ENCODE assay signal across 8 mouse cellular contexts in genomic region chr7:28014445-28014810, GRCm38 (mm10). TPM values are rescaled to one million over a fixed set of nuclear protein-coding genes. Genes with fewer than 3 reads are reported as not detected.
A peak's percentile ranks its signal among the peaks of the same experiment; 100 is the strongest.
DNase-seq lines count a peak whose midpoint lies in the region; ATAC-seq and TF ChIP-seq lines count a peak whose summit lies in the region.

No protein-coding gene starts in this region.

- no peaks in the 10 kb centered on the region for H3K27me3 ChIP-seq in heart, embryonic 10.5 days (ENCODE audit: insufficient read depth, poor library complexity, severe bottlenecking)
- no peaks in the 10 kb centered on the region for H3K27me3 ChIP-seq in E14TG2a.4 (ENCODE audit: insufficient read depth, low read length)
- H3K27me3 ChIP-seq in forebrain, embryonic 16.5 days (replicated peaks; ENCODE audit: control insufficient read depth, insufficient read depth, low read length), result no peaks in the 10 kb centered on the region
- H3K27me3 ChIP-seq in liver, postnatal 0 days (ENCODE audit: insufficient read depth, low read length), result no peaks in the 10 kb centered on the region

- H3K9ac ChIP-seq in forebrain, embryonic 16.5 days (replicated peaks; ENCODE audit: low read depth, low read length), result peak overlapping the region; percentile 74
- peak overlapping the region; percentile 76 for H3K9ac ChIP-seq in liver, postnatal 0 days (replicated peaks)

- H3K9me3 ChIP-seq in heart, embryonic 10.5 days, result no peaks in the 10 kb centered on the region
- H3K9me3 ChIP-seq in E14TG2a.4 (ENCODE audit: low read length), result no peaks in the 10 kb centered on the region
- H3K9me3 ChIP-seq in forebrain, embryonic 16.5 days (ENCODE audit: control insufficient read depth, low read length), result no peaks in the 10 kb centered on the region
- H3K9me3 ChIP-seq in liver, postnatal 0 days (ENCODE audit: low read length), result no peaks in the 10 kb centered on the region

- H3K36me3 ChIP-seq in heart, embryonic 10.5 days, result peaks cover 23% of the 10 kb centered on the region
- H3K36me3 ChIP-seq in E14TG2a.4 (ENCODE audit: insufficient read depth, low read length), result peaks cover 22% of the 10 kb centered on the region
- no peaks in the 10 kb centered on the region for H3K36me3 ChIP-seq in forebrain, embryonic 16.5 days (ENCODE audit: control insufficient read depth, insufficient read depth)
- H3K36me3 ChIP-seq in liver, postnatal 0 days (replicated peaks; ENCODE audit: insufficient read depth, low read length), result no peaks in the 10 kb centered on the region

- peak overlapping the region; percentile 87 for H3K4me2 ChIP-seq in forebrain, embryonic 16.5 days (ENCODE audit: low read length)
- peak overlapping the region; percentile 94 for H3K4me2 ChIP-seq in liver, postnatal 0 days (ENCODE audit: low read depth, low read length)

- peak; percentile 49 for ATAC-seq in forebrain, embryonic 16.5 days
- ATAC-seq in liver, postnatal 0 days, result peak; percentile 36; the same call in 1 of the 2 replicates

- no peak for TF ChIP-seq EP300 in liver, postnatal 0 days (IDR thresholded peaks at IDR 0.05; ENCODE audit: low read depth)

- peak overlapping the region; percentile 85 for H3K4me3 ChIP-seq in heart, embryonic 10.5 days
- H3K4me3 ChIP-seq in E14TG2a.4 (replicated peaks; ENCODE audit: low read length), result peak overlapping the region; percentile 92
- peak overlapping the region; percentile 59 for H3K4me3 ChIP-seq in forebrain, embryonic 16.5 days (replicated peaks; ENCODE audit: low read length)
- H3K4me3 ChIP-seq in liver, postnatal 0 days (ENCODE audit: low read depth, low read length), result peak overlapping the region; percentile 77

- intact Hi-C loops in heart, postnatal 14 days (cut with DNase I), result loop anchor here (5.0 kb wide), 1 partner anchor 108 kb away; no protein-coding TSS in a partner anchor

- DNase-seq in heart, embryonic 10.5 days (ENCODE audit: low spot score), result no peak
- no peak for DNase-seq in heart, postnatal 14 days
- no peak for DNase-seq in liver, postnatal 0 days
- no peak for DNase-seq in layer of hippocampus, adult 9-11 months
- DNase-seq in urinary bladder, postnatal 4 days (ENCODE audit: low spot score in 2 of 2), result no peak
- no peak for DNase-seq in adrenal gland, postnatal 14 days

- 36% methylated on average over 7 of the region's 7 CpGs for WGBS in heart, embryonic 10.5 days
- 21% methylated on average over 7 of the region's 7 CpGs for WGBS in forebrain, embryonic 16.5 days
- WGBS in liver, postnatal 0 days (ENCODE audit: insufficient replicate concordance), result 24% methylated on average over 7 of the region's 7 CpGs

- H3K4me1 ChIP-seq in heart, embryonic 10.5 days, result peaks cover 8% of the 10 kb centered on the region
- peaks cover 33% of the 10 kb centered on the region for H3K4me1 ChIP-seq in E14TG2a.4 (replicated peaks; ENCODE audit: low read depth, low read length)
- peaks cover 9% of the 10 kb centered on the region for H3K4me1 ChIP-seq in forebrain, embryonic 16.5 days (replicated peaks; ENCODE audit: control insufficient read depth, insufficient read depth, low read length)
- H3K4me1 ChIP-seq in liver, postnatal 0 days (ENCODE audit: insufficient read depth), result peaks cover 14% of the 10 kb centered on the region

- H3K27ac ChIP-seq in heart, embryonic 10.5 days, result peak overlapping the region; percentile 90
- H3K27ac ChIP-seq in forebrain, embryonic 16.5 days (ENCODE audit: low read length), result no peak overlapping the region; the same call in 1 of the 2 replicates
- H3K27ac ChIP-seq in liver, postnatal 0 days (ENCODE audit: low read depth), result peak overlapping the region; percentile 52; the same call in 1 of the 2 replicates

- TF ChIP-seq CTCF in E14TG2a.4 (conservative IDR thresholded peaks at IDR 0.05; ENCODE audit: low read length), result no peak
- TF ChIP-seq CTCF in liver, postnatal 0 days (IDR thresholded peaks at IDR 0.05; ENCODE audit: low read depth), result no peak

RNA-seq across cellular contexts. Expression of gene Zfp850, which starts 0.5 kb away (rescaled TPM):
- 4.0 and 7.0 TPM in 2 replicates for polyA plus RNA-seq in heart, embryonic 10.5 days (2016; fragmentation: Nextera tagmentation; extraction: Ambion mirVana)
- total RNA-seq in heart, postnatal 14 days (2021), result 1 to 10 TPM in 1 of 2 experiments, under 1 TPM in 1; 0.55 to 1.4 TPM
- polyA plus RNA-seq in forebrain, embryonic 16.5 days (2015; fragmentation: Nextera tagmentation; extraction: Ambion mirVana), result 6.8 and 7.6 TPM in 2 replicates
- 0.44 and 0.83 TPM in 2 replicates for polyA plus RNA-seq in liver, postnatal 0 days (2015; fragmentation: Nextera tagmentation; extraction: Ambion mirVana)
- 2.7 and 3.4 TPM in 2 replicates for total RNA-seq in adrenal gland, postnatal 14 days (2021)

RNA-seq across cellular contexts. Expression of gene Zfp780b, which starts 35.5 kb away (rescaled TPM):
- 15.5 and 17.1 TPM in 2 replicates for polyA plus RNA-seq in heart, embryonic 10.5 days (2016; fragmentation: Nextera tagmentation; extraction: Ambion mirVana)
- total RNA-seq in heart, postnatal 14 days (2021), result 1 to 10 TPM; 9.6 to 9.8 TPM
- polyA plus RNA-seq in forebrain, embryonic 16.5 days (2015; fragmentation: Nextera tagmentation; extraction: Ambion mirVana), result 30.1 and 36.6 TPM in 2 replicates
- 2.4 and 3.0 TPM in 2 replicates for polyA plus RNA-seq in liver, postnatal 0 days (2015; fragmentation: Nextera tagmentation; extraction: Ambion mirVana)
- total RNA-seq in adrenal gland, postnatal 14 days (2021), result 9.9 and 12.0 TPM in 2 replicates

RNA-seq across cellular contexts. Expression of gene Psmc4, which starts 35.5 kb away (rescaled TPM):
- polyA plus RNA-seq in heart, embryonic 10.5 days (2016; fragmentation: Nextera tagmentation; extraction: Ambion mirVana), result 315 and 364 TPM in 2 replicates
- 100 to 1,000 TPM; 102 to 105 TPM for total RNA-seq in heart, postnatal 14 days (2021)
- polyA plus RNA-seq in forebrain, embryonic 16.5 days (2015; fragmentation: Nextera tagmentation; extraction: Ambion mirVana), result 330 and 343 TPM in 2 replicates
- 108 and 114 TPM in 2 replicates for polyA plus RNA-seq in liver, postnatal 0 days (2015; fragmentation: Nextera tagmentation; extraction: Ambion mirVana)
- total RNA-seq in adrenal gland, postnatal 14 days (2021), result 158 and 171 TPM in 2 replicates

RNA-seq across cellular contexts. Expression of gene Fcgbp, which starts 56.6 kb away (rescaled TPM):
- polyA plus RNA-seq in heart, embryonic 10.5 days (2016; fragmentation: Nextera tagmentation; extraction: Ambion mirVana), result 0.41 TPM in 1 of 2 replicates, not detected in the other
- total RNA-seq in heart, postnatal 14 days (2021), result 1 to 10 TPM in 1 of 2 experiments, under 1 TPM in 1; 0.14 to 2.0 TPM
- 0.41 TPM in 1 of 2 replicates, not detected in the other for polyA plus RNA-seq in forebrain, embryonic 16.5 days (2015; fragmentation: Nextera tagmentation; extraction: Ambion mirVana)
- polyA plus RNA-seq in liver, postnatal 0 days (2015; fragmentation: Nextera tagmentation; extraction: Ambion mirVana), result 0.12 TPM in 1 of 2 replicates, not detected in the other
- not detected in 2 replicates for total RNA-seq in adrenal gland, postnatal 14 days (2021)
